Mouse (Mus musculus): ENCODE measurements at regions not wholly inside any gene's neighbourhood (a gene's known extent, or its start where the extent isn't known, plus 50 kb on each side); places are given as distances from the start of the nearest gene placed in this dataset.

DNA sequence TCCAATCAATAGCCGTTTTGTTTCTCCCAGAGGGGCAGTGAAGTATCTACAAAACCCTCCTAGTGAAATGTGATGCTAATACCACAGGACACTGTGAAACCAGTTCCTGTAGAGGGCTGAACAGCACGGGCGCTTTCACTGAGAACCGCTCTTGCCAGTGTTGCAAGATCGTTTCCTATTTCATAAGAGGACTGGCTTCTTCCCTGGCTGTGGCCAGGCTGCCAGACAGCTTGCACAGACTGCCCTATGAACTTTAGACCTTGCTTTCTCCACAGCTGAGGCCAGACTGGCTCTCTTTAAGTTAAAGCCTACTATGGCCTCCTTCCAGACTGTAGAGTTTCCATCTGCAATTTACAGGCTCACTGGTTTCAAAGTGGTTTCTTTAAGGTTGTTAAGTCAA is 173.8 kb upstream of the Prdm1 start:
- H3K4me3 ChIP-seq (ENCODE audit: control insufficient read depth in 1 of 2, insufficient read depth in 1 of 2, low read depth in 1 of 2, low read length in 2 of 2): no peak overlapping the region
- H3K9ac ChIP-seq (ENCODE audit: low read length): no peak overlapping the region
- no peaks in the 10 kb centered on the region for H3K4me1 ChIP-seq (ENCODE audit: control insufficient read depth in 2 of 2, insufficient read depth in 2 of 2, low read length in 2 of 2)
- no peaks in the 10 kb centered on the region for H3K36me3 ChIP-seq (ENCODE audit: control insufficient read depth, insufficient read depth, low read length)
- 79% methylated on average over 5 of the region's 5 CpGs for WGBS
- H3K27me3 ChIP-seq (ENCODE audit: control insufficient read depth, insufficient read depth, low read length): no peaks in the 10 kb centered on the region
- no peak overlapping the region for H3K4me2 ChIP-seq (ENCODE audit: low read length)
- H3K9me3 ChIP-seq (ENCODE audit: control insufficient read depth, low read length): no peaks in the 10 kb centered on the region
- no peak overlapping the region for H3K27ac ChIP-seq (replicated peaks in 1 of 2; ENCODE audit: control insufficient read depth in 1 of 2, insufficient read depth in 1 of 2, low read depth in 2 of 2, low read length in 2 of 2)
- no peak for ATAC-seq (ENCODE audit: insufficient number of reproducible peaks, insufficient read depth, low FRiP score, low read depth)

DNA sequence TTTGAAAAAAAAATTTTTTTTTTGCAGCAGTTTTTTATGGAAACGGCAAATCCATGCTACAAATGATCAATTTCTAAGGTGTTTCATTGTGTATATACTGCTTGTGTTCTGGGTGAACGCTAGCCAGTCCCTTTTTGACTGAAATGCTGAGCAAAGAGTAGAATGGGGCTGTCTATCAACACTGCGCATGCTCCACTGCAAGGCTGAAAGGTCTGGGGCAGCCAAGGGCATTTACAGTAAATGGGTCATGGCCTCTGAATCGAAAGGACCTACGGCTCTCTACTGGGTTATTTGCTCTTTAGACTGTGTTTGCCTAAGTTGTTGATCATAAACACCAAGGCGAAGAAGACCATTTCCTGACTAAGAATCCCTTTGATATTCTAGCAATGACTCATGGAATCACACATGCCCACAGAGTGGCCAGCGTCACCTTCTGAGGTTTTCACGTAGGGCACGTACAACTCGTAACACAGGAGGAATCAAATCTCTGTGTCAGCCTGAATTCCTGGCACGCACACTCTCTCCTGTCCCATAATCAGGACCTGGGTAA is 171.8 kb upstream of the Prdm1 start:
- no peaks in the 10 kb centered on the region for H3K27me3 ChIP-seq (ENCODE audit: control insufficient read depth, insufficient read depth, low read length)
- no peaks in the 10 kb centered on the region for H3K4me1 ChIP-seq (ENCODE audit: control insufficient read depth in 2 of 2, insufficient read depth in 2 of 2, low read length in 2 of 2)
- H3K9ac ChIP-seq (ENCODE audit: low read length): no peak overlapping the region
- 82% methylated on average over 11 of the region's 11 CpGs for WGBS
- no peak overlapping the region for H3K4me2 ChIP-seq (ENCODE audit: low read length)
- ATAC-seq (ENCODE audit: insufficient number of reproducible peaks, insufficient read depth, low FRiP score, low read depth): no peak
- H3K27ac ChIP-seq (replicated peaks in 1 of 2; ENCODE audit: control insufficient read depth in 1 of 2, insufficient read depth in 1 of 2, low read depth in 2 of 2, low read length in 2 of 2): no peak overlapping the region
- no peak overlapping the region for H3K4me3 ChIP-seq (ENCODE audit: control insufficient read depth in 1 of 2, insufficient read depth in 1 of 2, low read depth in 1 of 2, low read length in 2 of 2)
- no peaks in the 10 kb centered on the region for H3K36me3 ChIP-seq (ENCODE audit: control insufficient read depth, insufficient read depth, low read length)
- no peaks in the 10 kb centered on the region for H3K9me3 ChIP-seq (ENCODE audit: control insufficient read depth, low read length)

- no peaks in the 10 kb centered on the region for H3K9me3 ChIP-seq (ENCODE audit: control insufficient read depth, low read length)
- ATAC-seq (ENCODE audit: insufficient number of reproducible peaks, insufficient read depth, low FRiP score, low read depth): no peak
- WGBS: 72% methylated on average over 2 of the region's 2 CpGs
- H3K27ac ChIP-seq (replicated peaks in 1 of 2; ENCODE audit: control insufficient read depth in 1 of 2, insufficient read depth in 1 of 2, low read depth in 2 of 2, low read length in 2 of 2): no peak overlapping the region
- H3K4me2 ChIP-seq (ENCODE audit: low read length): no peak overlapping the region
- no peak overlapping the region for H3K4me3 ChIP-seq (ENCODE audit: control insufficient read depth in 1 of 2, insufficient read depth in 1 of 2, low read depth in 1 of 2, low read length in 2 of 2)
- no peak overlapping the region for H3K9ac ChIP-seq (ENCODE audit: low read length)
- no peaks in the 10 kb centered on the region for H3K27me3 ChIP-seq (ENCODE audit: control insufficient read depth, insufficient read depth, low read length)
- no peaks in the 10 kb centered on the region for H3K4me1 ChIP-seq (ENCODE audit: control insufficient read depth in 2 of 2, insufficient read depth in 2 of 2, low read length in 2 of 2)
- H3K36me3 ChIP-seq (ENCODE audit: control insufficient read depth, insufficient read depth, low read length): no peaks in the 10 kb centered on the region
These were observed 169.7 kb upstream of the Prdm1 start for GRCm38 (mm10) chr10:44697966-44698365.

GRCm38 (mm10) chr10:44696973-44697372 is 168.7 kb upstream of the Prdm1 start:
- Histone ChIP-seq H3K27me3 (ENCODE audit: control insufficient read depth, insufficient read depth, low read length) (no peaks in the 10 kb centered on the region), H3K4me3 (ENCODE audit: control insufficient read depth in 1 of 2, insufficient read depth in 1 of 2, low read depth in 1 of 2, low read length in 2 of 2) (no peak overlapping the region), H3K36me3 (ENCODE audit: control insufficient read depth, insufficient read depth, low read length) (no peaks in the 10 kb centered on the region), H3K4me1 (ENCODE audit: control insufficient read depth in 2 of 2, insufficient read depth in 2 of 2, low read length in 2 of 2) (no peaks in the 10 kb centered on the region), H3K9me3 (ENCODE audit: control insufficient read depth, low read length) (no peaks in the 10 kb centered on the region), H3K9ac (ENCODE audit: low read length) (no peak overlapping the region), H3K27ac (replicated peaks in 1 of 2; ENCODE audit: control insufficient read depth in 1 of 2, insufficient read depth in 1 of 2, low read depth in 2 of 2, low read length in 2 of 2) (no peak overlapping the region), H3K4me2 (ENCODE audit: low read length) (no peak overlapping the region)
- 60% methylated on average over 2 of the region's 2 CpGs for WGBS
- ATAC-seq (ENCODE audit: insufficient number of reproducible peaks, insufficient read depth, low FRiP score, low read depth): no peak

GRCm38 (mm10) chr10:44691590-44692327 is 163.5 kb upstream of the Prdm1 start:
- H3K4me3 ChIP-seq (ENCODE audit: control insufficient read depth in 1 of 2, insufficient read depth in 1 of 2, low read depth in 1 of 2, low read length in 2 of 2): no peak overlapping the region
- H3K4me1 ChIP-seq (ENCODE audit: control insufficient read depth in 2 of 2, insufficient read depth in 2 of 2, low read length in 2 of 2): no peaks in the 10 kb centered on the region
- ATAC-seq (ENCODE audit: insufficient number of reproducible peaks, insufficient read depth, low FRiP score, low read depth): no peak
- no peaks in the 10 kb centered on the region for H3K9me3 ChIP-seq (ENCODE audit: control insufficient read depth, low read length)
- 61% methylated on average over 15 of the region's 15 CpGs for WGBS
- H3K4me2 ChIP-seq (ENCODE audit: low read length): no peak overlapping the region
- H3K27me3 ChIP-seq (ENCODE audit: control insufficient read depth, insufficient read depth, low read length): no peaks in the 10 kb centered on the region
- no peak overlapping the region for H3K9ac ChIP-seq (ENCODE audit: low read length)
- H3K27ac ChIP-seq (replicated peaks in 1 of 2; ENCODE audit: control insufficient read depth in 1 of 2, insufficient read depth in 1 of 2, low read depth in 2 of 2, low read length in 2 of 2): no peak overlapping the region
- no peaks in the 10 kb centered on the region for H3K36me3 ChIP-seq (ENCODE audit: control insufficient read depth, insufficient read depth, low read length)

- 85% methylated on average over 3 of the region's 3 CpGs for WGBS
- no peaks in the 10 kb centered on the region; a peak in 1 of 4 replicates for H3K4me1 ChIP-seq (ENCODE audit: control insufficient read depth in 2 of 2, insufficient read depth in 2 of 2, low read length in 2 of 2)
- H3K27me3 ChIP-seq (ENCODE audit: control insufficient read depth, insufficient read depth, low read length): no peaks in the 10 kb centered on the region
- no peak for ATAC-seq (ENCODE audit: insufficient number of reproducible peaks, insufficient read depth, low FRiP score, low read depth)
- H3K4me2 ChIP-seq (ENCODE audit: low read length): no peak overlapping the region
- H3K36me3 ChIP-seq (ENCODE audit: control insufficient read depth, insufficient read depth, low read length): no peaks in the 10 kb centered on the region
- no peak overlapping the region for H3K9ac ChIP-seq (ENCODE audit: low read length)
- no peak overlapping the region for H3K27ac ChIP-seq (replicated peaks in 1 of 2; ENCODE audit: control insufficient read depth in 1 of 2, insufficient read depth in 1 of 2, low read depth in 2 of 2, low read length in 2 of 2)
- no peak overlapping the region for H3K4me3 ChIP-seq (ENCODE audit: control insufficient read depth in 1 of 2, insufficient read depth in 1 of 2, low read depth in 1 of 2, low read length in 2 of 2)
- H3K9me3 ChIP-seq (ENCODE audit: control insufficient read depth, low read length): no peaks in the 10 kb centered on the region
These were observed 160.3 kb upstream of the Prdm1 start for GRCm38 (mm10) chr10:44688555-44688954.

DNA sequence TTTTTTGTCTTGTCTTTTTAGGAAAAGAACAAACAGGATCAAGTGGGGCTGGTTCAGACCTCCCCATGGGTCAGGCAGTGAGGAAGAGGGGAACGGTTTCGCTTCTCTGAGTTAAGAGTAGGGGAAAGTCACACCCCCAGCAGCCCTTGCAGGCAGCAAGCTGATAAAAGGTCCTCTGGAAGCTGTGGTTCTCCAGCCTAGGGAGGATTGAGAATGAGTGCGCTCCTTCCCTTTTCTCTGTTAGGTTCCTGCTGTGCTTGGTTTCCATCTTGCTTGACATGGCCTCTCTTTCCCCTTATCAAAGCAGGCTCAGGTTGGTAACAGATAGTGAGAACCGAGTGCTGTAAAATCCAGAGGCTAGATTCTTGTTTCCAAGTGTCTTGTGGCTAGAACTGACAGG is 157.8 kb upstream of the Prdm1 start:
- no peak overlapping the region for H3K4me2 ChIP-seq (ENCODE audit: low read length)
- H3K4me3 ChIP-seq (ENCODE audit: control insufficient read depth in 1 of 2, insufficient read depth in 1 of 2, low read depth in 1 of 2, low read length in 2 of 2): no peak overlapping the region
- no peaks in the 10 kb centered on the region for H3K27me3 ChIP-seq (ENCODE audit: control insufficient read depth, insufficient read depth, low read length)
- H3K36me3 ChIP-seq (ENCODE audit: control insufficient read depth, insufficient read depth, low read length): no peaks in the 10 kb centered on the region
- no peaks in the 10 kb centered on the region; a peak in 1 of 4 replicates for H3K4me1 ChIP-seq (ENCODE audit: control insufficient read depth in 2 of 2, insufficient read depth in 2 of 2, low read length in 2 of 2)
- H3K9ac ChIP-seq (ENCODE audit: low read length): no peak overlapping the region
- WGBS: 38% methylated on average over 4 of the region's 4 CpGs
- H3K9me3 ChIP-seq (ENCODE audit: control insufficient read depth, low read length): no peaks in the 10 kb centered on the region
- no peak overlapping the region for H3K27ac ChIP-seq (replicated peaks in 1 of 2; ENCODE audit: control insufficient read depth in 1 of 2, insufficient read depth in 1 of 2, low read depth in 2 of 2, low read length in 2 of 2)
- no peak for ATAC-seq (ENCODE audit: insufficient number of reproducible peaks, insufficient read depth, low FRiP score, low read depth)

GRCm38 (mm10) chr10:44685215-44685614 is 156.9 kb upstream of the Prdm1 start:
- Histone ChIP-seq H3K36me3 (ENCODE audit: control insufficient read depth, insufficient read depth, low read length) (no peaks in the 10 kb centered on the region), H3K27ac (replicated peaks in 1 of 2; ENCODE audit: control insufficient read depth in 1 of 2, insufficient read depth in 1 of 2, low read depth in 2 of 2, low read length in 2 of 2) (no peak overlapping the region), H3K9me3 (ENCODE audit: control insufficient read depth, low read length) (no peaks in the 10 kb centered on the region), H3K4me3 (ENCODE audit: control insufficient read depth in 1 of 2, insufficient read depth in 1 of 2, low read depth in 1 of 2, low read length in 2 of 2) (no peak overlapping the region), H3K4me2 (ENCODE audit: low read length) (no peak overlapping the region), H3K9ac (ENCODE audit: low read length) (no peak overlapping the region), H3K27me3 (ENCODE audit: control insufficient read depth, insufficient read depth, low read length) (no peaks in the 10 kb centered on the region), H3K4me1 (ENCODE audit: control insufficient read depth in 2 of 2, insufficient read depth in 2 of 2, low read length in 2 of 2) (no peaks in the 10 kb centered on the region; a peak in 1 of 4 replicates)
- WGBS: 42% methylated on average over 3 of the region's 3 CpGs
- ATAC-seq (ENCODE audit: insufficient number of reproducible peaks, insufficient read depth, low FRiP score, low read depth): no peak
